In the genomic region with DNA sequence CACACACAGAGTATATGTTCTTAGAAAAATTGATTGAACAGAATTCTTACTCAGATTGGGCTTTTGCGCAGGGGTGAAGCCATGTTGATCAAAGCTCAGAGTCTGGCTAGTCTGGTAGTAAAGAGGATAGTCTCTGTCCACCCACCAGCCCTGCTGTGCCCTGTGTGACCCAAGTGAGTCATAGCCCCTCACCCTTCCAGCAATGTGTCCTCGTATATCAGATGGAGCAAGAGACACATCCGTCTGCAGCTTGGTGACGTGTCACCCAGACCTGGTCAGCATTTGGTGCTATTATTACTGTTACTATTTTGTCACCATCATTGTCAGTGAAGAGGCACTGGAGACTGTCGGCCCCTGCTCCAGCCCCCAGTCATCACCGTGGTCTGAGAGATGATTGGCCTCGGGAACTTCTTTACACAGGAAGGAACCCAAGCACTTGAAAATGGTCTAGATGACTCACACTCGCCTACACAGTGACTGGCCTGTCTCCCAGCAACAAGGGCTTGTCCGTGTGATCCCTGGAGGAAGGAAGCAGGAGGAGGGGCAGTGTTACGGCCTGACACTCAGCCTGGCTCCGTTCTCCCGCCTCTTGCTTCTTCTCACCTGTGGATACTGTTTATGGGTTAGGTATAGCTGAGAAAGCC, we compare ENCODE assay signal across 8 mouse cellular contexts. TPM values are rescaled to one million over a fixed set of nuclear protein-coding genes. Genes with fewer than 3 reads are reported as not detected.
DNase-seq lines count a peak whose midpoint lies in the region; ATAC-seq and TF ChIP-seq lines count a peak whose summit lies in the region.

No protein-coding gene starts in this region.

- intact Hi-C loops in heart, postnatal 36 days (cut with DNase I), result no loop called here

- peak; percentile 27 for DNase-seq in CD4-positive helper T cell, adult 2 months (ENCODE audit: low read depth, low spot score)
- peak; percentile 67 to 73 for DNase-seq in adrenal gland, postnatal 36 days
- DNase-seq in heart, postnatal 36 days, result peak; percentile 43 to 46
- DNase-seq in lung, adult 2 months, result peak; percentile 43
- no peak for DNase-seq in right cerebral cortex, postnatal 25 days
- DNase-seq in spleen, adult 18-20 months, result no peak
- no peak for DNase-seq in frontal cortex, postnatal 10 days (ENCODE audit: low spot score in 2 of 2)

- no peak for ATAC-seq in monocyte, adult 5-6 weeks (replicated peaks; ENCODE audit: insufficient number of reproducible peaks, low FRiP score, low TSS enrichment, poor library complexity, severe bottlenecking)

- TF ChIP-seq POLR2A in lung, adult 2 months (IDR thresholded peaks at IDR 0.05; ENCODE audit: borderline replicate concordance, extremely low read depth, low read depth, low read length), result no peak

- WGBS in lung, adult 2 months, result 23% methylated on average over 12 of the region's 12 CpGs

- H3K4me1 ChIP-seq in lung, adult 2 months (ENCODE audit: control insufficient read depth, insufficient read depth, low read length), result peaks cover 12% of the 10 kb centered on the region

- TF ChIP-seq CTCF in lung, adult 2 months (IDR thresholded peaks at IDR 0.05; ENCODE audit: insufficient read depth, low read length), result no peak

- no peak overlapping the region for H3K4me3 ChIP-seq in lung, adult 2 months (replicated peaks; ENCODE audit: extremely low read depth, low read depth, low read length)

RNA-seq across cellular contexts. Expression of a gene that starts 41.5 kb away (rescaled TPM):
- total RNA-seq in adrenal gland, postnatal 36 days (2021), result 10 to 100 TPM; 53.8 to 63.4 TPM
- total RNA-seq in heart, postnatal 36 days (2021), result 10 to 100 TPM; 42.7 to 43.1 TPM
- polyA plus RNA-seq in lung, adult 2 months (2012; rRNA removed), result 60.8 and 73.3 TPM in 2 replicates
- total RNA-seq in monocyte, adult 5-6 weeks (2017), result 34.2 to 50.5 TPM (median 34.5 TPM) in 3 replicates

Comparison
In these comparisons a context has a peak if more than half of its experiments do, and no peak if none do; other contexts are left out.
1. DNase-seq: peak in CD4-positive helper T cell, adult 2 months (single experiment), adrenal gland, postnatal 36 days (2 of 2), heart, postnatal 36 days (2 of 2) and lung, adult 2 months (single experiment); none in right cerebral cortex, postnatal 25 days (single experiment), spleen, adult 18-20 months (0 of 2) and frontal cortex, postnatal 10 days (0 of 2).